Mouse (Mus musculus): ENCODE data around the gene Psg21. TPM values are rescaled to one million over a fixed set of nuclear protein-coding genes. Genes with fewer than 3 reads are reported as not detected.
"Not testable (repeated sequence)": the region's sequence is repeated elsewhere in the genome, so short reads cannot be mapped to it uniquely, and the experiment has no call there.

Gene Psg21
- not detected for total RNA-seq (2021)
- long read RNA-seq, experiment 1 = 0 reads
- long read RNA-seq, experiment 2 = 0 reads

- DNase-seq = not testable (repeated sequence)
Observed at GRCm38 (mm10) chr7:18656625-18657024, at the start of gene Psg21. Gene Psg21 (minus strand): TSS chr7:18656725.

GRCm38 (mm10) chr7:18686085-18686484, 29.6 kb upstream of the Psg21 start, which contains the start of gene Psg20:
Gene Psg20 (minus strand): TSS chr7:18686185.
- DNase-seq = no peak

GRCm38 (mm10) chr7:18685586-18685985, 29.1 kb upstream of the Psg21 start:
- no peak for DNase-seq

DNA sequence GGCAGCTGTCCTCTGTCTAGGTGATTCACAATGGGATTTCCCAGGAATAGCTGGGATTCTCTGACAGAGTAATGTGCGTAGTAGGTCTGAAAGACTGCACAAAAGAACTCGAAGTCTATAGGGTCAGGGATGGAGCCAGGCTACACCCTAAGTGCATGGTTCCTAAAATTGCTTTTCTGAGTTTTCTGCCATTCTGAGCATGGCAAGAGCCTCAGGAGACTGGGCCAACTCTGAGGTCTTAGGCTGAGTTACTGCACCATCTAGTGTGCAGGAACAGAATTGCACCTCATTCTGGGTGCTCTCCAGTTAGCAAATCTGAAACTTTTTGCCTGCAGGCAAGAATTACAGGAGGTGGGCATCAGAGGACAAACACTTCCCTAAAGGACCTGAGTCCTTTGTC, 23.2 kb upstream of the Psg21 start:
- DNase-seq = no peak

- DNase-seq = not testable (repeated sequence)
Observed at GRCm38 (mm10) chr7:18626921-18627320, 29.6 kb downstream of the Psg21 start.

GRCm38 (mm10) chr7:18616401-18616800, 40.1 kb downstream of the Psg21 start, which contains the start of gene Psg23:
Gene Psg23 (minus strand): TSS chr7:18616501.
- DNase-seq = not testable (repeated sequence)

Other genes with a start within 250 kb of the Psg21 start
- gene Psg28, start 224.7 kb downstream of the Psg21 start, total RNA-seq (2021) = not detected
- not detected for gene Psg26, start 172.5 kb downstream of the Psg21 start, total RNA-seq (2021)
- not detected for gene Psg25, start 124.5 kb downstream of the Psg21 start, total RNA-seq (2021)
- gene Psg27, start 89.4 kb downstream of the Psg21 start, total RNA-seq (2021) = not detected
- gene Psg23, start 40.2 kb downstream of the Psg21 start, total RNA-seq (2021) = not detected
- gene Psg20, start 29.5 kb upstream of the Psg21 start, total RNA-seq (2021) = not detected
- gene Psg22, start 61.4 kb upstream of the Psg21 start, total RNA-seq (2021) = not detected
- not detected for gene Psg19, start 141.8 kb upstream of the Psg21 start, total RNA-seq (2021)
- not detected for gene Psg17, start 164.9 kb upstream of the Psg21 start, total RNA-seq (2021)
- 1 to 10 TPM; 3.1 to 3.6 TPM for gene Mill2, start 183.2 kb upstream of the Psg21 start, total RNA-seq (2021)
- 1 to 10 TPM in 1 of 2 experiments, under 1 TPM in 1; 0.73 to 3.7 TPM for gene Pglyrp1, start 214.6 kb upstream of the Psg21 start, total RNA-seq (2021)